Mouse (Mus musculus): ENCODE data around the gene H2-Q10. TPM values are rescaled to one million over a fixed set of nuclear protein-coding genes. Genes with fewer than 3 reads are reported as not detected.

H2-Q10 gene
- total RNA-seq, 4 experiments from 2014 or later = 0.07 to 0.78 (median 0.29) TPM; not detected in 1

GRCm38 (mm10) chr17:35513886-35514285 lies 44.0 kb downstream of the H2-Q10 start:
- DNase-seq (ENCODE audit: low spot score in 2 of 2) = peak; percentile 40 to 46

- DNase-seq (ENCODE audit: low spot score in 2 of 2) = no peak
Observed at GRCm38 (mm10) chr17:35514756-35515155, 44.9 kb downstream of the H2-Q10 start.

- no peak for DNase-seq (ENCODE audit: low spot score in 2 of 2)
Observed at GRCm38 (mm10) chr17:35515911-35516640, 46.2 kb downstream of the H2-Q10 start.

GRCm38 (mm10) chr17:35516652-35517500 lies 47.0 kb downstream of the H2-Q10 start, which contains the start of the genes Tcf19 and Cchcr1:
Gene Tcf19 (minus strand): TSS chr17:35516824.
Gene Cchcr1 (plus strand): TSS chr17:35517100.
- DNase-seq (ENCODE audit: low spot score in 2 of 2) = peak; percentile 91 to 92

GRCm38 (mm10) chr17:35517526-35517925 lies 47.6 kb downstream of the H2-Q10 start:
- no peak for DNase-seq (ENCODE audit: low spot score in 2 of 2)

Other genes starting within 250 kb of the H2-Q10 start
- gene Gm16181, start 249.3 kb upstream of the H2-Q10 start, total RNA-seq (2022) = not detected
- 1 to 10 TPM; 1.3 to 2.3 (median 1.9) TPM for gene Atp6v1g2, start 236.4 kb upstream of the H2-Q10 start, total RNA-seq (2022)
- 1 to 10 TPM; 6.3 to 8.6 (median 8.0) TPM for gene Nfkbil1, start 234.3 kb upstream of the H2-Q10 start, total RNA-seq (2022)
- gene Ddx39b, start 228.3 kb upstream of the H2-Q10 start, total RNA-seq (2022) = 10 to 100 TPM; 77.1 to 93.9 (median 81.7) TPM
- 10 to 100 TPM; 31.3 to 52.9 (median 41.7) TPM for gene H2-D1, start 207.4 kb upstream of the H2-Q10 start, total RNA-seq (2022)
- gene H2-Q1, start 149.7 kb upstream of the H2-Q10 start, total RNA-seq (2022) = under 1 TPM in 3 of 4 experiments, not detected in 1; 0.17 to 0.65 (median 0.21) TPM
- gene H2-Q2, start 127.8 kb upstream of the H2-Q10 start, total RNA-seq (2022) = under 1 TPM; 0.38 to 0.90 (median 0.45) TPM
- gene H2-Q4, start 90.5 kb upstream of the H2-Q10 start, total RNA-seq (2022) = 1 to 10 TPM; 3.2 to 5.2 (median 4.0) TPM
- gene H2-Q6, start 45.2 kb upstream of the H2-Q10 start, total RNA-seq (2022) = 1 to 10 TPM in 1 of 4 experiments, under 1 TPM in 3; 0.68 to 1.1 (median 0.87) TPM
- gene H2-Q7, start 30.9 kb upstream of the H2-Q10 start, total RNA-seq (2022) = 1 to 10 TPM in 3 of 4 experiments, under 1 TPM in 1; 0.94 to 1.6 (median 1.2) TPM
- not detected for gene Pou5f1, start 35.9 kb downstream of the H2-Q10 start, total RNA-seq (2022)
- under 1 TPM; 0.32 to 0.67 (median 0.51) TPM for gene Tcf19, start 46.7 kb downstream of the H2-Q10 start, total RNA-seq (2022)
- 1 to 10 TPM in 3 of 4 experiments, under 1 TPM in 1; 0.82 to 1.3 (median 1.1) TPM for gene Cchcr1, start 47.0 kb downstream of the H2-Q10 start, total RNA-seq (2022)
- not detected for gene Psors1c2, start 63.1 kb downstream of the H2-Q10 start, total RNA-seq (2022)
- gene Cdsn, start 82.0 kb downstream of the H2-Q10 start, total RNA-seq (2022) = 1 to 10 TPM in 1 of 4 experiments, under 1 TPM in 1, not detected in 2; 0.29 to 1.1 TPM
- not detected for gene 2300002M23Rik, start 97.4 kb downstream of the H2-Q10 start, total RNA-seq (2022)
- gene Sfta2, start 131.5 kb downstream of the H2-Q10 start, total RNA-seq (2022) = not detected
- gene Gm9573, start 156.5 kb downstream of the H2-Q10 start, total RNA-seq (2022) = not detected
- not detected for gene Mucl3, start 173.6 kb downstream of the H2-Q10 start, total RNA-seq (2022)
- 10 to 100 TPM in 2 of 4 experiments, 1 to 10 TPM in 2; 9.0 to 15.4 (median 10.3) TPM for gene Vars2, start 197.5 kb downstream of the H2-Q10 start, total RNA-seq (2022)
- gene Gtf2h4, start 203.7 kb downstream of the H2-Q10 start, total RNA-seq (2022) = 10 to 100 TPM; 16.0 to 21.6 (median 17.9) TPM
- 10 to 100 TPM; 13.7 to 20.0 (median 15.9) TPM for gene Ddr1, start 234.5 kb downstream of the H2-Q10 start, total RNA-seq (2022)

Data from gastrocnemius, adult 8-10 months (tissue).